Mouse (Mus musculus): Measurements from ENCODE around the gene Impg1.

- TF ChIP-seq POLR2A (IDR thresholded peaks at IDR 0.05; ENCODE audit: control insufficient read depth, extremely low read depth, insufficient read depth, low read length, poor library complexity) = no peak
- no peak for TF ChIP-seq CTCF (IDR thresholded peaks at IDR 0.05; ENCODE audit: borderline replicate concordance, control insufficient read depth, extremely low read depth, insufficient read depth, low read length, poor library complexity)
These were observed 73.9 kb downstream of the Impg1 start for GRCm38 (mm10) chr9:80391404-80391803.

All from thymus, adult 2 months (tissue).